Mouse (Mus musculus) kidney, adult 2 months (tissue): ENCODE measurements around the gene Snx9.

Source experiments
- CTCF ChIP-seq: fragments of 200-500 bp; conservative IDR thresholded peaks from 2 replicates; pipeline ENCODE4 v1.5.1; 2011; ENCODE audit warnings: low read depth, mild to moderate bottlenecking, control low read depth, low read length, moderate library complexity, mixed read lengths; ENCODE audit not compliant: insufficient read depth, insufficient read length
- POLR2A ChIP-seq: fragments of 200-500 bp; IDR thresholded peaks from one replicate; pipeline ENCODE4 v1.6.1; 2011; ENCODE audit warnings: low read depth, low read length, control low read depth

GRCm38 (mm10) chr17:5863745-5864144, 22.6 kb downstream of the Snx9 start:
- no peak for TF ChIP-seq CTCF
- TF ChIP-seq POLR2A = no peak
